Mouse (Mus musculus): ENCODE measurements around the gene Fntb.

Fntb gene

GRCm38 (mm10) chr12:76886826-76887225 lies 121.4 kb downstream of the Fntb start:
- no peak for DNase-seq (ENCODE audit: low spot score in 2 of 2)

GRCm38 (mm10) chr12:76887941-76888340 lies 122.6 kb downstream of the Fntb start:
- no peak for DNase-seq (ENCODE audit: low spot score in 2 of 2)

- peak in 1 of 2 experiments; percentile 39 for DNase-seq (ENCODE audit: low spot score in 2 of 2)
Observed at GRCm38 (mm10) chr12:76889404-76890184, 124.2 kb downstream of the Fntb start.

- DNase-seq (ENCODE audit: low spot score in 2 of 2) = no peak
Observed at GRCm38 (mm10) chr12:76891160-76891559, 125.8 kb downstream of the Fntb start.

- DNase-seq (ENCODE audit: low spot score in 2 of 2) = no peak
Observed at GRCm38 (mm10) chr12:76892910-76893695, 127.7 kb downstream of the Fntb start.

DNA sequence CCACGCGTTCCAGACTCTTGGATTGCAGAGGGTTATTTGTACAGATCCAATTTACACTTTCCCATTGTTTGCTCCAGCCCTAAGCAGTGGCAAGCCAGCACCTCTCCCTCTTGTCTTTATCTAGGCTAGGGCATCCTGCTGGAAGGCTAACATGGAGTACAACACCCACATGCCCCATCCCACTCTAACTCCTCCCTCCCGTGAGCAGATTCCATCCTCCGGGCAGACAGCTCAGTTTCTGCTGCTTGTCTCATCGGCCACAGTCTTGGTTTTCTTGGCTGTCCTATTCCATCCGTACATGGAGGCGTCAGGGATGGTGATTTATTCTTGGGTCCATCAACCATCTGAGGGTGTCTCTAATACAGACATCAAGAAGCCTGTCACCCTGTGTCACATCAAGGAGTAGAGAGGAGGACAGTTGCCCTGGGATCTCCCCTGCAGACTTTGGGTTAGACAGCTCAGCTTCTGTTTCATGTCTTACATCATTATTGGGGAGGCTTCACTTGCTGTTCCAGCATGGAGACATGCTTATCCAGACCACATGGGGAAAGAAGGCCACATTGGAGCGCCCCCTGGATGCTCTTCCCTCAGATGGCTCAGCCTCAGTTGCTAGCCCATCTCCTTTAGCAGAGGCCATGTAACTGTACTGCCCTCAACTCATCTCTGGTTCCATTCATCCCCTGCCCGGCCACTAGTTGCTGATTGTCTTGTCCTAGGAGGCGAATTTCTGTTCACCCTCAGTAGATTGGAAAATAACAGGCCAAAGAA lies 129.6 kb downstream of the Fntb start:
- DNase-seq (ENCODE audit: low spot score in 2 of 2) = no peak

- no peak for DNase-seq (ENCODE audit: low spot score in 2 of 2)
Observed at GRCm38 (mm10) chr12:76895777-76896176, 130.4 kb downstream of the Fntb start.

DNA sequence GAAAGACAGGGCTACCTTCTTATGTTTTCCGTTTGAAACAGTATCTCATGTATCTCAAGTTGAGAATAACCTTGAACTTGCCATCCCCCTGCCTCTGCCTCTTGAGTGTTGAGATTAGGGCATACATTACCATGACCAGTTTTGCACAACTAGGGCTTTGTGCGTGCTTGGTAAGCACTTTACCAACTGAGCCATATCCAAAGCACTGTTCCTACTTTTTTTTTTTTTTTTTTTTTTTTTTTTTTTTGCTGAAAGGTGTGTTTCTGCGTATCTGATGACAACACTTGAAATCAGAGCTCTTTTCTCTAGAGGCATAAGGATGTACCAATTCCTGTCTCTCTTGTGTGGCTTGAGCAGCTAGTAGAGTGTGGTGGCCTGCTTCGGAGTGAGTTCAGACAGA lies 131.2 kb downstream of the Fntb start:
- DNase-seq (ENCODE audit: low spot score in 2 of 2) = no peak

GRCm38 (mm10) chr12:76897006-76897405 lies 131.6 kb downstream of the Fntb start:
- no peak for DNase-seq (ENCODE audit: low spot score in 2 of 2)

- DNase-seq (ENCODE audit: low spot score in 2 of 2) = no peak
Observed at GRCm38 (mm10) chr12:76898141-76898540, 132.8 kb downstream of the Fntb start.

GRCm38 (mm10) chr12:76899261-76899975 lies 134.0 kb downstream of the Fntb start:
- no peak for DNase-seq (ENCODE audit: low spot score in 2 of 2)

- DNase-seq (ENCODE audit: low spot score in 2 of 2) = no peak
Observed at GRCm38 (mm10) chr12:76901508-76902294, 136.3 kb downstream of the Fntb start.

- no peak for DNase-seq (ENCODE audit: low spot score in 2 of 2)
Observed at GRCm38 (mm10) chr12:76906278-76906677, 140.9 kb downstream of the Fntb start.

GRCm38 (mm10) chr12:76909218-76909617 lies 143.8 kb downstream of the Fntb start:
- DNase-seq (ENCODE audit: low spot score in 2 of 2) = peak; percentile 66 to 68

- DNase-seq (ENCODE audit: low spot score in 2 of 2) = peak; percentile 77 to 80
Observed at GRCm38 (mm10) chr12:76910258-76910940, 145.0 kb downstream of the Fntb start.

DNA sequence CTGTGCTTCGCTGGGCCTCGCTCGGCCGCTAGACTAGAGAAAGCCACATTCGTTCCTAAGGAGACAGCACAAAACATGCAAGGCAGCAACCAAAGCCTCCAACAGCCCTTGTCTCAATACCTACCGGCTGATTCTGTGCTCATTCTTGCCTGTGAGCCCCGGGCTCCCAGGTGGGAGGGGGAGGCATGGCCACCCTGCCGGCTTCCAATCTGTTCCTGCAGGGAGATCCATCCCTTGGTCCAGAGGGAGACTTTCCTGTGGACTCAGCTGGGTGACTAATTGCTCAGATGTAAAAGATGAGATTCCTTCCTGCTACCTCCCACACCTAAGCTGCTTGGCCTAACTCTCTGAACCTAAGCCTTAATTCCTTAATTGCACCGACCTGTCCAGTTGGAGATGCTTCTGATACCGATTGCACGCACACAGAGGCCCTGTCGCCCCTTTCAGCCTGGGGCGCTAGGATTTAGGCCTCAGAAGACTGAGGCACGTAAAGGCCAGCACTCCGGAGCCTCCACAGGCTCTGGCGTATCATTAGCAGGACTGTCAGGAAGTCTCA lies 145.9 kb downstream of the Fntb start:
- DNase-seq (ENCODE audit: low spot score in 2 of 2) = peak in 1 of 2 experiments; percentile 34

- no peak for DNase-seq (ENCODE audit: low spot score in 2 of 2)
Observed at GRCm38 (mm10) chr12:76912193-76912592, 146.8 kb downstream of the Fntb start.

DNA sequence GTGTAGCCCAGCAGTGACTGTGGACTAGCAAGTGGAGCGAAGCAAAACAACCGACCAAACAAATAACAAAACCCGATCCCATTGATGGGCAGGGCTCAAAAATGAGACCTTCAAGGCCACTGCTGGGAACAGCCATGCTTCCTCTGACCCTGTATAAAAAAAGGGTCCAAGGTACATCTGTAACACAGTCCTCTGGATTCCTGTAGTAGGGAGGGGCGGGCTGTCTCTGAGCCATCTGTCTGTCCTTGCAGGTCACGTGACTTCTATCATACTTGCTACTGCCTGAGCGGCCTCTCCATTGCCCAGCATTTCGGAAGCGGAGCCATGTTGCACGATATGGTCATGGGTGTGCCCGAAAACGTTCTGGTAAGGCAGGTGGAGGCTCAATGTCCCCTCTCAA lies 150.8 kb downstream of the Fntb start:
- DNase-seq (ENCODE audit: low spot score in 2 of 2) = no peak

GRCm38 (mm10) chr12:76918113-76918512 lies 152.7 kb downstream of the Fntb start:
- peak in 1 of 2 experiments; percentile 32 for DNase-seq (ENCODE audit: low spot score in 2 of 2)

DNA sequence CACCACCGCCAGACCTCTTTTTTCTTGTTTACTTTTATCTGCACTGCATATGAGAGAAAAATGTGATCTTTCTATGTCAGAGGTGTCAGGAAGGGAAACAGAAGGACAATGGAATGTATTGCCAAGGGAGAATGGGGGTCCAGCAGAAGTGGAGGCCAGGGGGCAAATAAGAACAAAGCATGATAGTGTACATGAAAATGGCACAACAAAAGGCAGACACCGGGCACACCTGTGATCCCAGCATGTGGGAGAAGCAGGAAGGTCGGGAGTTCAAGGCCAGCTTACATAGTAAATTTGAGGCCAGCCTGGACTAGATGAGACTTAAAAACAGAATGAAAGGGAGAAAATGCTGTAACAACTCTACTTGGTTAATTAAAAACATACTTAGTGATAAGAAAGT lies 153.5 kb downstream of the Fntb start:
- DNase-seq (ENCODE audit: low spot score in 2 of 2) = no peak
